Mouse (Mus musculus) liver, embryonic 14.5 days (tissue): ENCODE results near the gene Tex19.1. TPM values are rescaled to one million over a fixed set of nuclear protein-coding genes. Genes with fewer than 3 reads are reported as not detected.

ENCODE experiments used
- ATAC-seq: fragments of 200-750 bp; cut with Nextera tagmentation; 2 replicates; pipeline ENCODE4 v1.8.0; 2017; ENCODE audit warnings: moderate number of reproducible peaks, mild to moderate bottlenecking, moderate library complexity; ENCODE audit not compliant: insufficient read depth
- DNase-seq, 3 experiments: peaks; one replicate each; pipeline ENCODE4 v3.0.0-alpha.2; 2012 to 2013; ENCODE audit warnings: low read depth in 3 of 3, low spot score in 3 of 3
- H3K27ac ChIP-seq: fragments of 300-500 bp; sonication (generic); 2 replicates; pipeline ENCODE4 v1.5.1; 2014; ENCODE audit warnings: moderate library complexity, mild to moderate bottlenecking, control low read depth, inconsistent platforms
- H3K27me3 ChIP-seq: fragments of 300-500 bp; sonication (generic); 2 replicates; pipeline ENCODE4 v1.6.1; 2014; ENCODE audit warnings: mild to moderate bottlenecking, low read length, moderate library complexity; ENCODE audit not compliant: control insufficient read depth, insufficient read depth
- H3K36me3 ChIP-seq: fragments of 300-500 bp; sonication (generic); replicated peaks from 2 replicates; pipeline ENCODE4 v1.6.1; 2014; ENCODE audit warnings: low read depth; ENCODE audit not compliant: control insufficient read depth, insufficient read depth
- H3K4me1 ChIP-seq, 2 experiments: fragments of 200-500 bp in 1 of 2; fragments of 300-500 bp in 1 of 2; sonication (generic) in 1 of 2; replicated peaks; 2 replicates each; pipeline ENCODE4 v1.6.1; 2012 to 2014; ENCODE audit warnings: antibody characterized with exemption in 1 of 2, inconsistent platforms in 1 of 2, low read length in 1 of 2; ENCODE audit not compliant: control insufficient read depth in 2 of 2, insufficient read depth in 2 of 2
- H3K4me2 ChIP-seq: fragments of 300-500 bp; sonication (generic); 2 replicates; pipeline ENCODE4 v1.6.1; 2014; ENCODE audit warnings: low read depth, mild to moderate bottlenecking, control low read depth, moderate library complexity
- H3K4me3 ChIP-seq, 2 experiments: fragments of 200-500 bp in 1 of 2; fragments of 300-500 bp in 1 of 2; sonication (generic) in 1 of 2; 2 replicates each; pipeline ENCODE4 v1.5.1; 2012 to 2014; ENCODE audit warnings: low read depth in 2 of 2, low read length in 2 of 2, mild to moderate bottlenecking in 2 of 2, control low read depth in 1 of 2, inconsistent platforms in 1 of 2, moderate library complexity in 1 of 2; ENCODE audit not compliant: insufficient read depth in 1 of 2
- H3K9ac ChIP-seq: fragments of 300-500 bp; sonication (generic); replicated peaks from 2 replicates; pipeline ENCODE4 v1.6.1; 2014; ENCODE audit warnings: mild to moderate bottlenecking, control low read depth, moderate library complexity
- H3K9me3 ChIP-seq: fragments of 300-500 bp; sonication (generic); 2 replicates; pipeline ENCODE4 v1.6.1; 2016; ENCODE audit warnings: low read length, mixed read lengths; ENCODE audit not compliant: control insufficient read depth
- CTCF ChIP-seq: IDR thresholded peaks from 2 replicates; pipeline ENCODE4 v1.5.1; 2016; ENCODE audit warnings: antibody characterized with exemption, low read depth, control low read depth
- EP300 ChIP-seq: IDR thresholded peaks from 2 replicates; pipeline ENCODE4 v1.6.1; 2016; ENCODE audit warnings: antibody characterized with exemption, low read depth
- WGBS: fragments of 180-500 bp; shearing (Covaris S2); extraction: QIAGEN DNeasy Blood & Tissue Kit; methylation state at CpG from one replicate; pipeline ENCODE4 v1.1.7; 2014; ENCODE audit not compliant: insufficient replicate concordance; 5-methylcytosine and 5-hydroxymethylcytosine counted together
- polyA plus RNA-seq, 2 experiments: library from polyadenylated mRNA; depleted of rRNA in 1 of 2; stranded (reverse) in 1 of 2; unstranded in 1 of 2; fragments of >200 nt; fragmentation: Nextera tagmentation in 1 of 2; extraction: Ambion mirVana in 1 of 2; gene quantifications; 2 replicates each; pipeline versions ENCODE4 v1.2.1 to v1.2.3; 2012 to 2014

Tex19.1 gene
- polyA plus RNA-seq, 2 experiments = 0.08 TPM; not detected in 1

- Histone ChIP-seq H3K4me3 (peak overlapping the region in 1 of 2 experiments; percentile 16; a peak in 1 of 4 replicates), H3K27me3 (peaks cover 23% of the 10 kb centered on the region), H3K4me2 (peak overlapping the region; percentile 44), H3K9ac (no peak overlapping the region), H3K4me1 (no peaks in the 10 kb centered on the region), H3K27ac (no peak overlapping the region), H3K36me3 (no peaks in the 10 kb centered on the region), H3K9me3 (no peaks in the 10 kb centered on the region)
- ATAC-seq (no peak), DNase-seq (no peak)
- TF ChIP-seq EP300 (no peak), CTCF (no peak)
- WGBS = 4% methylated on average over 45 of the region's 45 CpGs
These were observed 10.5 kb downstream of the Tex19.1 start for GRCm38 (mm10) chr11:121156411-121156891.

- Histone ChIP-seq H3K27me3 (peaks cover 22% of the 10 kb centered on the region), H3K9ac (no peak within 1 kb of the TSS), H3K27ac (no peak within 1 kb of the TSS), H3K36me3 (no peaks in the 10 kb centered on the region), H3K4me3 (no peak within 1 kb of the TSS), H3K4me1 (no peaks in the 10 kb centered on the region), H3K4me2 (no peak within 1 kb of the TSS), H3K9me3 (no peaks in the 10 kb centered on the region)
- TF ChIP-seq CTCF = no peak
- no peak for TF ChIP-seq EP300
- 63% methylated on average over 5 of the region's 5 CpGs for WGBS
- DNase-seq (no peak), ATAC-seq (no peak)
These were observed 14.0 kb downstream of the Tex19.1 start, which contains the start of gene Uts2r for GRCm38 (mm10) chr11:121159971-121160370. Gene Uts2r (plus strand): TSS chr11:121160271.

GRCm38 (mm10) chr11:121160636-121161346 is 14.8 kb downstream of the Tex19.1 start:
- Histone ChIP-seq H3K27ac (no peak overlapping the region), H3K4me3 (no peak overlapping the region)
- no peak for DNase-seq

GRCm38 (mm10) chr11:121163751-121164150 is 17.8 kb downstream of the Tex19.1 start:
- ATAC-seq = no peak
- no peak for TF ChIP-seq CTCF
- TF ChIP-seq EP300 = no peak
- 73% methylated on average over 4 of the region's 4 CpGs for WGBS

More at GRCm38 (mm10) chr11:121160636-121161346, 14.8 kb downstream of the Tex19.1 start:
- H3K36me3 ChIP-seq = no peaks in the 10 kb centered on the region
- no peak overlapping the region for H3K4me2 ChIP-seq
- H3K4me1 ChIP-seq = no peaks in the 10 kb centered on the region
- no peak for ATAC-seq
- TF ChIP-seq EP300 (no peak), CTCF (no peak)
- 81% methylated on average over 26 of the region's 26 CpGs for WGBS
- no peak overlapping the region for H3K9ac ChIP-seq
- peaks cover 16% of the 10 kb centered on the region for H3K27me3 ChIP-seq
- no peaks in the 10 kb centered on the region for H3K9me3 ChIP-seq

GRCm38 (mm10) chr11:121173203-121173602 is 27.3 kb downstream of the Tex19.1 start:
- H3K4me2 ChIP-seq = no peak overlapping the region
- no peaks in the 10 kb centered on the region for H3K27me3 ChIP-seq
- WGBS = 59% methylated on average over 5 of the region's 5 CpGs
- no peak for ATAC-seq
- H3K36me3 ChIP-seq = no peaks in the 10 kb centered on the region
- no peak for TF ChIP-seq EP300
- no peak for TF ChIP-seq CTCF
- no peaks in the 10 kb centered on the region for H3K9me3 ChIP-seq
- no peaks in the 10 kb centered on the region for H3K4me1 ChIP-seq
- H3K4me3 ChIP-seq = no peak overlapping the region
- no peak for DNase-seq
- H3K9ac ChIP-seq = no peak overlapping the region
- no peak overlapping the region for H3K27ac ChIP-seq

More at GRCm38 (mm10) chr11:121163751-121164150, 17.8 kb downstream of the Tex19.1 start:
- H3K4me1 ChIP-seq = no peaks in the 10 kb centered on the region
- no peak overlapping the region for H3K27ac ChIP-seq
- no peak overlapping the region for H3K4me2 ChIP-seq
- no peak for DNase-seq
- no peak overlapping the region for H3K9ac ChIP-seq
- no peak overlapping the region for H3K4me3 ChIP-seq
- H3K36me3 ChIP-seq = no peaks in the 10 kb centered on the region
- H3K27me3 ChIP-seq = no peaks in the 10 kb centered on the region
- H3K9me3 ChIP-seq = no peaks in the 10 kb centered on the region
